Mouse (Mus musculus) layer of hippocampus, adult 18-20 months (tissue): ENCODE measurements around the gene Gm19426. TPM values are rescaled to one million over a fixed set of nuclear protein-coding genes. Genes with fewer than 3 reads are reported as not detected.
"Not testable (repeated sequence)": the region's sequence is repeated elsewhere in the genome, so short reads cannot be mapped to it uniquely, and the experiment has no call there.

Experiments
- DNase-seq, 2 experiments: peaks; one replicate each; pipeline ENCODE4 v3.0.0; 2022; ENCODE audit warnings: low spot score in 2 of 2
- total RNA-seq, 2 experiments: library from RNA; stranded (reverse); gene quantifications; 2 replicates each; pipeline ENCODE4 v1.2.3; 2021

Gene Gm19426
- total RNA-seq, 2 experiments from 2014 or later, result 1.9 to 2.5 TPM

- DNase-seq, result no peak
These were observed 6.7 kb upstream of the Gm19426 start for GRCm38 (mm10) chr2:84750115-84750514.

GRCm38 (mm10) chr2:84744126-84744525 is 671 bp upstream of the Gm19426 start:
- DNase-seq, result no peak

GRCm38 (mm10) chr2:84742451-84743283 is 788 bp downstream of the Gm19426 start:
- peak in 1 of 2 experiments; percentile 11 for DNase-seq

- no peak for DNase-seq
These were observed 1.5 kb downstream of the Gm19426 start for GRCm38 (mm10) chr2:84741841-84742450.

- DNase-seq, result peak in 1 of 2 experiments; percentile 20
These were observed 2.7 kb downstream of the Gm19426 start for GRCm38 (mm10) chr2:84740608-84741333.

GRCm38 (mm10) chr2:84738271-84738911 is 5.1 kb downstream of the Gm19426 start:
- no peak for DNase-seq

- DNase-seq, result no peak
These were observed 6.0 kb downstream of the Gm19426 start for GRCm38 (mm10) chr2:84737451-84737925.

GRCm38 (mm10) chr2:84736312-84737161 is 6.9 kb downstream of the Gm19426 start:
- peak in 1 of 2 experiments; percentile 11 for DNase-seq

- peak in 1 of 2 experiments; percentile 8 for DNase-seq
These were observed 8.0 kb downstream of the Gm19426 start for GRCm38 (mm10) chr2:84735346-84735920.

- DNase-seq, result no peak
These were observed 8.5 kb downstream of the Gm19426 start for GRCm38 (mm10) chr2:84734919-84735318.

GRCm38 (mm10) chr2:84734351-84734864 is 9.0 kb downstream of the Gm19426 start:
- DNase-seq, result peak in 1 of 2 experiments; percentile 46

- DNase-seq, result peak; percentile 77 to 85
These were observed 9.7 kb downstream of the Gm19426 start, which contains the start of gene Ypel4 for GRCm38 (mm10) chr2:84733579-84734300. Gene Ypel4, plus strand, starts transcription at chr2:84734058.

GRCm38 (mm10) chr2:84732394-84732793 is 11.1 kb downstream of the Gm19426 start:
- DNase-seq, result no peak

GRCm38 (mm10) chr2:84731206-84731605 is 12.2 kb downstream of the Gm19426 start:
- no peak for DNase-seq

- not testable (repeated sequence) for DNase-seq
These were observed 15.3 kb downstream of the Gm19426 start for GRCm38 (mm10) chr2:84728191-84728590.

GRCm38 (mm10) chr2:84727172-84727858 is 16.1 kb downstream of the Gm19426 start, which contains the start of gene Clp1:
Gene Clp1, minus strand, starts transcription at chr2:84727350.
- DNase-seq, result peak; percentile 93 to 99

- DNase-seq, result no peak
These were observed 16.7 kb downstream of the Gm19426 start for GRCm38 (mm10) chr2:84726716-84727115.

GRCm38 (mm10) chr2:84725770-84726169 is 17.7 kb downstream of the Gm19426 start:
- DNase-seq, result no peak
